Mouse (Mus musculus): ENCODE results near the gene Utrn.

- TF ChIP-seq JUND (conservative IDR thresholded peaks at IDR 0.05; ENCODE audit: low read depth, low read length) (no peak), TCF12 (IDR thresholded peaks at IDR 0.05; ENCODE audit: low read depth, low read length) (no peak), RCOR1 (conservative IDR thresholded peaks at IDR 0.05; ENCODE audit: low read depth, low read length) (no peak), ZC3H11A (IDR thresholded peaks at IDR 0.05; ENCODE audit: low read depth, low read length) (no peak), CTCF (conservative IDR thresholded peaks at IDR 0.05 in 1 of 2, IDR thresholded peaks at IDR 0.05 in 1 of 2; ENCODE audit: low read depth in 2 of 2, low read length in 2 of 2) (no peak), BHLHE40 (IDR thresholded peaks at IDR 0.05; ENCODE audit: low read depth, low read length) (no peak), MAFK (IDR thresholded peaks at IDR 0.05; ENCODE audit: insufficient replicate concordance, low read length) (no peak), ZNF384 (IDR thresholded peaks at IDR 0.05; ENCODE audit: low read depth, low read length) (no peak), POLR2A (IDR thresholded peaks at IDR 0.05; ENCODE audit: low read depth, low read length) (no peak), TBP (conservative IDR thresholded peaks at IDR 0.05; ENCODE audit: low read depth, low read length) (no peak), MAZ (IDR thresholded peaks at IDR 0.05; ENCODE audit: low read depth, low read length) (no peak), HCFC1 (IDR thresholded peaks at IDR 0.05; ENCODE audit: low read depth, low read length) (no peak), SMC3 (IDR thresholded peaks at IDR 0.05; ENCODE audit: low read depth, low read length) (no peak), ZKSCAN1 (IDR thresholded peaks at IDR 0.05; ENCODE audit: borderline replicate concordance, low read depth, low read length) (no peak)
Observed at GRCm38 (mm10) chr10:12354556-12354955, 514.6 kb downstream of the Utrn start.
